ENCODE assay signal across 26 mouse cellular contexts in genomic region chr3:119243181-119243580, GRCm38 (mm10).
"Had no signal": no experiment of that assay in that cellular context is flagged by ENCODE, and none has a peak within 500 bp of the region (broad histone marks: within the 10 kb centered on the region; RNA-seq: fewer than 3 reads in every experiment).

No protein-coding gene starts in this region.

- ATAC-seq: hindbrain, embryonic 16.5 days; inflammation-experienced regulatory T-cells, adult 6 months; intestine, embryonic 15.5 days; intestine, postnatal 0 days had no signal

- H3K36me3 ChIP-seq: heart, embryonic 10.5 days; heart, embryonic 12.5 days; hindbrain, embryonic 10.5 days; hindbrain, embryonic 12.5 days; intestine, embryonic 15.5 days; limb, embryonic 12.5 days; liver, embryonic 13.5 days; liver, embryonic 15.5 days had no signal

- H3K9me3 ChIP-seq: heart, embryonic 10.5 days; heart, embryonic 12.5 days; hindbrain, embryonic 10.5 days; hindbrain, embryonic 12.5 days; intestine, embryonic 15.5 days; limb, embryonic 12.5 days; liver, embryonic 13.5 days; liver, embryonic 15.5 days had no signal

- H3K4me2 ChIP-seq: heart, embryonic 12.5 days; hindbrain, embryonic 12.5 days; hindbrain, embryonic 14.5 days; intestine, embryonic 15.5 days; limb, embryonic 12.5 days; liver, embryonic 11.5 days; liver, embryonic 13.5 days; liver, embryonic 15.5 days had no signal

- H3K27ac ChIP-seq: heart, embryonic 10.5 days; hindbrain, embryonic 10.5 days; hindbrain, embryonic 12.5 days; hindbrain, embryonic 14.5 days; intestine, embryonic 15.5 days; limb, embryonic 12.5 days; liver, embryonic 13.5 days; liver, embryonic 15.5 days had no signal

- H3K4me1 ChIP-seq: heart, embryonic 10.5 days; heart, embryonic 12.5 days; hindbrain, embryonic 10.5 days; hindbrain, embryonic 12.5 days; intestine, embryonic 15.5 days; limb, embryonic 12.5 days; liver, embryonic 13.5 days; liver, embryonic 15.5 days had no signal

- H3K9ac ChIP-seq: heart, embryonic 12.5 days; hindbrain, embryonic 12.5 days; hindbrain, embryonic 14.5 days; intestine, embryonic 15.5 days; limb, embryonic 12.5 days; liver, embryonic 13.5 days; liver, embryonic 15.5 days had no signal

- DNase-seq: gastrocnemius, postnatal 14 days; gastrocnemius, postnatal 36 days; heart, adult 18-20 months; heart, postnatal 10 days; heart, postnatal 4 days; kidney, adult 18-20 months; kidney, adult 8-10 months; kidney, postnatal 10 days; kidney, postnatal 25 days; kidney, postnatal 4 days; layer of hippocampus, adult 9-11 months; layer of hippocampus, postnatal 36 days; left cerebral cortex, postnatal 4 days; liver, embryonic 13.5 days had no signal

- H3K4me3 ChIP-seq: heart, embryonic 10.5 days; heart, embryonic 12.5 days; hindbrain, embryonic 10.5 days; hindbrain, embryonic 12.5 days; intestine, embryonic 15.5 days; limb, embryonic 12.5 days; liver, embryonic 13.5 days; liver, embryonic 15.5 days had no signal

- H3K27me3 ChIP-seq: heart, embryonic 12.5 days; hindbrain, embryonic 12.5 days; intestine, embryonic 15.5 days; limb, embryonic 12.5 days; liver, embryonic 13.5 days; liver, embryonic 15.5 days had no signal
